Comparison of ENCODE assay signal across 7 mouse cellular contexts in the genomic region with DNA sequence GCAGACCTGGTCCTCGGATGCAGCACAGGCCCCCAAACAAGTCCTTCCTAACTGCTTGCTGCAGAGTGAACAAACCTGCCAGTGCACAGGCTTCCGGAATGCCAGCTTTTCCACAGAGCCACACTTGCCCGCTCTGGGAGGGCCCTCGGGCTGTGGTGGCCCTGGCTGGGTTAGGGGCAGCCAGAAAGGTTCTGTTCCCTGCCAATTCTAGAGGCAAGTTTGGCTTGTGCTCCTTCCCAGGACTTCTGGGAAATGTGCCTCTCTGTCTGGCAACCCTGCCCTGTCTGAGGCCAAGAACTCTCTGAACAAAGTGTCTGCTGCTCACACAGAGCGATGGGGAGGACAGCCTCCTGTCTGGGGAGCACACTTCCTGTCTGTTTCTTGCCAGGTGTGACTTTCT.
DNase-seq lines count a peak whose midpoint lies in the region; ATAC-seq and TF ChIP-seq lines count a peak whose summit lies in the region.

No protein-coding gene starts in this region.

- H3K9me3 ChIP-seq in forebrain, postnatal 0 days (ENCODE audit: low read length) = no peaks in the 10 kb centered on the region

- H3K4me1 ChIP-seq in kidney, adult 2 months (ENCODE audit: control insufficient read depth, insufficient read depth, low read length) = no peaks in the 10 kb centered on the region
- H3K4me1 ChIP-seq in forebrain, postnatal 0 days (ENCODE audit: insufficient read depth) = no peaks in the 10 kb centered on the region

- no peak for TF ChIP-seq CTCF in kidney, adult 2 months (conservative IDR thresholded peaks at IDR 0.05; ENCODE audit: insufficient read depth, insufficient read length, low read depth, low read length)
- TF ChIP-seq CTCF in forebrain, postnatal 0 days (IDR thresholded peaks at IDR 0.05; ENCODE audit: low read depth) = no peak

- no peaks in the 10 kb centered on the region for H3K36me3 ChIP-seq in kidney, adult 2 months (ENCODE audit: control insufficient read depth, insufficient read depth, low read length)
- H3K36me3 ChIP-seq in forebrain, postnatal 0 days (ENCODE audit: insufficient read depth) = no peaks in the 10 kb centered on the region

- H3K9ac ChIP-seq in forebrain, postnatal 0 days = no peak overlapping the region

- peak; percentile 1 for DNase-seq in kidney, adult 2 months
- no peak for DNase-seq in kidney, postnatal 4 days
- DNase-seq in forebrain, postnatal 0 days = peak; percentile 36
- DNase-seq in layer of hippocampus, postnatal 14 days (ENCODE audit: low spot score in 2 of 2) = peak; percentile 45 to 81
- peak; percentile 34 for DNase-seq in thymus, postnatal 0 days (ENCODE audit: low spot score)
- DNase-seq in urinary bladder, postnatal 14 days (ENCODE audit: low spot score) = no peak

- WGBS in kidney, adult 2 months = 77% methylated on average over 5 of the region's 5 CpGs
- WGBS in forebrain, postnatal 0 days = 64% methylated on average over 5 of the region's 5 CpGs

- H3K4me3 ChIP-seq in kidney, adult 2 months (ENCODE audit: insufficient read depth, low read depth, low read length) = no peak overlapping the region
- H3K4me3 ChIP-seq in forebrain, postnatal 0 days (ENCODE audit: low read depth, low read length) = no peak overlapping the region

- no peak overlapping the region for H3K27ac ChIP-seq in kidney, adult 2 months (ENCODE audit: insufficient read depth, low read depth, low read length)
- H3K27ac ChIP-seq in forebrain, postnatal 0 days (ENCODE audit: low read depth, low read length) = no peak overlapping the region

- no peaks in the 10 kb centered on the region for H3K27me3 ChIP-seq in kidney, adult 2 months (replicated peaks; ENCODE audit: control insufficient read depth, insufficient read depth, low read length)
- no peaks in the 10 kb centered on the region for H3K27me3 ChIP-seq in forebrain, postnatal 0 days (ENCODE audit: insufficient read depth, low read length)

- no peak overlapping the region for H3K4me2 ChIP-seq in forebrain, postnatal 0 days (ENCODE audit: low read depth)

- no peak for TF ChIP-seq POLR2A in kidney, adult 2 months (IDR thresholded peaks at IDR 0.05; ENCODE audit: low read depth, low read length)

- peak; percentile 84 for ATAC-seq in forebrain, postnatal 0 days
- no peak for ATAC-seq in activated CD4-positive, CD25-positive, alpha-beta regulatory T cell, adult 4 months

Comparison
In these comparisons a context has a peak if more than half of its experiments do, and no peak if none do; other contexts are left out.
1. DNase-seq: peak in kidney, adult 2 months (single experiment), forebrain, postnatal 0 days (single experiment), layer of hippocampus, postnatal 14 days (2 of 2) and thymus, postnatal 0 days (single experiment); none in kidney, postnatal 4 days (0 of 2) and urinary bladder, postnatal 14 days (single experiment).